Mouse (Mus musculus) limb, embryonic 12.5 days (tissue): ENCODE results near the gene Pkm. TPM values are rescaled to one million over a fixed set of nuclear protein-coding genes. Genes with fewer than 3 reads are reported as not detected.
A peak's percentile ranks its signal among the peaks of the same experiment; 100 is the strongest.

ENCODE experiments used
- ATAC-seq: fragments of 200-750 bp; cut with Nextera tagmentation; 2 replicates; pipeline ENCODE4 v1.8.0; 2017; ENCODE audit warnings: low read depth, moderate TSS enrichment; ENCODE audit not compliant: insufficient number of reproducible peaks, insufficient read depth, low FRiP score, low TSS enrichment
- H3K27ac ChIP-seq: fragments of 300-500 bp; sonication (generic); 2 replicates; pipeline ENCODE4 v1.5.1; 2016; ENCODE audit warnings: mild to moderate bottlenecking, moderate library complexity
- H3K27me3 ChIP-seq: fragments of 300-500 bp; sonication (generic); 2 replicates; pipeline ENCODE4 v1.6.1; 2016; ENCODE audit warnings: mild to moderate bottlenecking, moderate library complexity
- H3K36me3 ChIP-seq: fragments of 300-500 bp; sonication (generic); 2 replicates; pipeline ENCODE4 v1.6.1; 2016; ENCODE audit warnings: mild to moderate bottlenecking, moderate library complexity
- H3K4me1 ChIP-seq: fragments of 300-500 bp; sonication (generic); replicated peaks from 2 replicates; pipeline ENCODE4 v1.6.1; 2016
- H3K4me2 ChIP-seq: fragments of 300-500 bp; sonication (generic); 2 replicates; pipeline ENCODE4 v1.6.1; 2016; ENCODE audit warnings: mild to moderate bottlenecking, moderate library complexity
- H3K4me3 ChIP-seq: fragments of 300-500 bp; sonication (generic); replicated peaks from 2 replicates; pipeline ENCODE4 v1.5.1; 2016; ENCODE audit warnings: mild to moderate bottlenecking
- H3K9ac ChIP-seq: fragments of 300-500 bp; sonication (generic); replicated peaks from 2 replicates; pipeline ENCODE4 v1.6.1; 2016; ENCODE audit warnings: mild to moderate bottlenecking, moderate library complexity
- H3K9me3 ChIP-seq: fragments of 300-500 bp; sonication (generic); 2 replicates; pipeline ENCODE4 v1.6.1; 2016; ENCODE audit warnings: mild to moderate bottlenecking, moderate library complexity
- WGBS: fragments of 180-500 bp; shearing (Covaris S2); methylation state at CpG from one replicate; pipeline ENCODE4 v1.1.7; 2016; 5-methylcytosine and 5-hydroxymethylcytosine counted together
- polyA plus RNA-seq: library from polyadenylated mRNA; unstranded; fragments of >200 nt; fragmentation: Nextera tagmentation; extraction: Ambion mirVana; gene quantifications from 2 replicates; pipeline ENCODE4 v1.2.1, GENCODE M21; 2016

Pkm gene
- polyA plus RNA-seq, 1 experiment from 2014 or later: 1,668 TPM

DNA sequence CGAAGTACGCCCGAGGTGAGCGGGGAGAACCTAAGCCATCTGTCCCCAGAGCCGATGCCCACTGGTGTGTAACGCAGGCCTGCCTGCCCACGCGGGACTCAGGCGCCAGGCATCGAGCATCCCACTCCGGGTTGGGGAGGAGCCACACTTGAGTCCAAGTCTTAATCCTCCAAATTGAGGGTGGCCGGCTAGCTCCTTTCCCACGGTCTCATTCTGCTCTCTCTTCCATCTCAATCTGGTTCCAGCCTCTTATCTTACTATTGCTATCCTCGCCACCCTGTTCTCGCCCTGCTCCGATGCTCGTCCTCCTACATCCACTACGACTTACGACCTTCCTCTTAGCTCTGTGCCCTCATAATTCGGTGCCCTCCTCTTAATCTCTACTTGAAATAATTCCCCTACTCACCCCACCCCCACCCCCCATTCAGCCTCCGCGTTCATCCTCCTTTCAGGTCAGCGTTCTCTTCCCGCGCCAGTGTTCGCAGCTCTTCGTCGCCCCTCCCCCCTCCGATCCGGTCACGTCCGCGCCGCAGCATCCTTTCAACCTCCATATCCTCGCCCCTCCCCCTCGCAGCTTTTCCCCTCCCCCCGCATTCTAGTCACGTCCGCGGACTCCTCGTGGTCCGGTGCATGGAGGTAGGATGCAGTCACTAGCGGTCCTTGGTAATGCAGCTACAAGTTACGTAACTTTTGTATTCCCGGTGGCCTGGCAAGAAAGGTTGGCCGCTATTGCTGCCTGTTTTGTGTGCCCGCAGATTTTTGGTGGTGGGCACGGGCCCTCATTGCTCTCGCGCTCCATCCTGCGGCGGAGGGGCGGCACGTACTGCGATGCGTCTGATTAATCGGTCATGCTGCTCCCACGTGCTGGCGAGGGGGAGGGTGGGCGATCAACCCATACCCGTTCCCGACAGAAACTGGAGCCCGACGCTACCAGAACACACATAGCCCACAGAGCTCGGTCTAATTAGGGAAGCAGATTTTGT, 758 bp downstream of the Pkm start:
- peak overlapping the region; percentile 97 for H3K27ac ChIP-seq
- peaks cover 23% of the 10 kb centered on the region for H3K36me3 ChIP-seq
- ATAC-seq: peak; percentile 10; the same call in 1 of the 2 replicates
- WGBS: under 1% methylated on average over 65 of the region's 65 CpGs
- peaks cover 39% of the 10 kb centered on the region for H3K4me1 ChIP-seq
- no peaks in the 10 kb centered on the region for H3K9me3 ChIP-seq
- no peaks in the 10 kb centered on the region for H3K27me3 ChIP-seq
- peak overlapping the region; percentile 81 for H3K4me2 ChIP-seq
- peak overlapping the region; percentile 86 for H3K4me3 ChIP-seq
- peak overlapping the region; percentile 88 for H3K9ac ChIP-seq

DNA sequence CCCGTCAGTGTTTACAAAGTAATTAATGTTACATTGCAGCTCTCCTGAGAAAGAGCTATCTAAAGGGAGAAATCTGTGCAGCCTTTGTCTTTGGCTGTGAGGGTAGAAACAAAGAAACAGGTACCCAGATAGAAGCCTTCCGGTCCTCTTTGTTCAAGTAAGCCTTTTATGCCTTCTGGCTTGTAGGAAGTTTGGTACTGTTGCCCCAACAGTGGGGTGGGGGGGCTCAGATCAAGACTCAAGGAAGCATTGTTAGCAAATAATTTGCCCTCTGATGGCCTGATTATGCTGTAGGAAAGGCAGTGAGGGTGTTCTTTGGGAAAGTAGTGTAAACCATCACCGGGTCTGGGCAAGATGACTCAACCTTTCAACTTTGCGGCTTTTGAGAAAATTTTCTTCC, 2.0 kb downstream of the Pkm start:
- peak overlapping the region; percentile 86 for H3K4me3 ChIP-seq
- H3K4me1 ChIP-seq: peaks cover 41% of the 10 kb centered on the region
- WGBS: 3% methylated on average over 4 of the region's 4 CpGs
- peaks cover 33% of the 10 kb centered on the region for H3K36me3 ChIP-seq
- peak overlapping the region; percentile 88 for H3K9ac ChIP-seq
- ATAC-seq: no peak
- no peaks in the 10 kb centered on the region for H3K27me3 ChIP-seq
- peak overlapping the region; percentile 81 for H3K4me2 ChIP-seq
- no peaks in the 10 kb centered on the region for H3K9me3 ChIP-seq
- H3K27ac ChIP-seq: peak overlapping the region; percentile 97

DNA sequence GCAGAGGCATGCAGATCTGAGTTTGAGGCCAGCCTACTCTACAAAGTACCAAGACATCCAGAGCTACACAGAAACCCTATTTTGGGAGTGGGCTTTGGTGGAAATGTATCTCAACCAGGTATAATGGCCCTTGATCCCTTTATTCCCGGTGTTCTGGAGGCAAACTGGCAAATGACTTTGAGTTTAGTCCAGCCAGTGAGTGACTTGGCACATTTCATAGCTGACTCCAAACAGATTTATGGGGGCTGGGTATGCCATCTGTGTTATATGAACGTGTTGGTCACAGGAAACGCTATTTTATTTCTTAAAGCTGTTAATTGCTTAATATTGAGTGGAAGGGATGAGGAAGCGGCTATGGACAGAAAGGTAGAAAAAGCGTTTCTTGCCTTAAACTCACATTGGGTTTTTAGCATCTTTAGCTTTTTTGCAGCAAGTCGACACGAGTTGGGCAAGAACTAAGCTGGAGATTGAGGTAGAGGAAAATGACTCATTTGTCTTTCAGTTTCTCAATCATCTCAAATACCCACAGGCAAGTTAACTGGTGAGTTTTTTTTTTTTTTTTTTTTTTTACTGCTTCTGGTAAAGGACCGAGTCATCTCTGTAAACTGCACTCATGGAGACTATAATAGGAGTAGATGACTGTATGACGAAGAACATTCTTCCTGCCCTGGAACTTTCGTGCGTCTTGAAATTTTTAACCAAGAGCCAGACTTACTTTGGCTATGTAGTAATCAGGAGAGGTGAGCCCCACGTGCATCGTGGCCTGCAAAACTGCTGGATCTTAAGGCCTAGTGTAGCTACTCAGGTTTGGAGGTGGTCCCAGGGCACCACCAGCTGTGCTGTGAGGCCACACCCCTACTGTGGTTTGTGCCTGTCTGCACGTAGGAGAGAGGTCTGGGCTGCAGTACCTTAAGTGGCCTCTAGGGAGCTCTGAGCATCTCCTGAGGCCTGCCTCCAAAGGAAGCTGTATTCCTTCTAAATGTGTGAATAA, 3.2 kb downstream of the Pkm start:
- H3K9ac ChIP-seq: peak overlapping the region; percentile 88; the same call in 1 of the 2 replicates
- WGBS: 23% methylated on average over 14 of the region's 14 CpGs
- H3K9me3 ChIP-seq: no peaks in the 10 kb centered on the region
- ATAC-seq: no peak
- peak overlapping the region; percentile 86 for H3K4me3 ChIP-seq
- peaks cover 45% of the 10 kb centered on the region for H3K36me3 ChIP-seq
- H3K27me3 ChIP-seq: no peaks in the 10 kb centered on the region
- peak overlapping the region; percentile 81 for H3K4me2 ChIP-seq
- H3K27ac ChIP-seq: peak overlapping the region; percentile 51
- H3K4me1 ChIP-seq: peaks cover 44% of the 10 kb centered on the region

DNA sequence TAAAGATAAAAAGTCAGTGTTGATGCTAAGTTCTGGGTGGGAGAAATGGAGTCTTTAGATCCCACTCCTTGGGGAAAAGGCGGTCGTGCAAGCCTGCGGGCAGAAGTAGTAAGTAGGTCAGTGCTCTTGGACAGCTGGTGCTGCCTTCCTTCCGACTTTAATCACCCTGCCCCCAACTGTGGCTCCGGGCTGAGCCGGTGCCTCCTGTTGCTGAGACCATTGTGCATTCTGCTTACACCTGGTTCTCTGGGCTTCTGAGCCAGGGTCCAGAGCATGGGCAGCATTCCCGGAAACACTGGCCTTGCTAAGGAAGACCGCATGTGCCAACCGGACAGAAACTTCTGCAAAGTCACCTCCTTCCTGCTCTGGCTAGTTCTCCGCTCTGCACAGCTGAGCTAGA, 4.3 kb downstream of the Pkm start:
- Histone ChIP-seq H3K36me3 (peaks cover 56% of the 10 kb centered on the region), H3K4me3 (no peak overlapping the region), H3K4me1 (peaks cover 44% of the 10 kb centered on the region), H3K27ac (0 out of 2 replicates have a peak overlapping the region, but pooled peaks have one; percentile 24), H3K9me3 (no peaks in the 10 kb centered on the region), H3K9ac (no peak overlapping the region), H3K27me3 (no peaks in the 10 kb centered on the region), H3K4me2 (peak overlapping the region; percentile 81)
- 61% methylated on average over 10 of the region's 10 CpGs for WGBS
- no peak for ATAC-seq

GRCm38 (mm10) chr9:59661298-59661975, 5.3 kb downstream of the Pkm start:
- no peak overlapping the region for H3K4me2 ChIP-seq
- no peak overlapping the region for H3K27ac ChIP-seq
- peaks cover 44% of the 10 kb centered on the region for H3K4me1 ChIP-seq
- no peak overlapping the region for H3K4me3 ChIP-seq
- peaks cover 66% of the 10 kb centered on the region for H3K36me3 ChIP-seq
- H3K27me3 ChIP-seq: no peaks in the 10 kb centered on the region
- WGBS: 67% methylated on average over 6 of the region's 6 CpGs
- ATAC-seq: no peak
- no peaks in the 10 kb centered on the region for H3K9me3 ChIP-seq
- peak overlapping the region; percentile 24 for H3K9ac ChIP-seq

DNA sequence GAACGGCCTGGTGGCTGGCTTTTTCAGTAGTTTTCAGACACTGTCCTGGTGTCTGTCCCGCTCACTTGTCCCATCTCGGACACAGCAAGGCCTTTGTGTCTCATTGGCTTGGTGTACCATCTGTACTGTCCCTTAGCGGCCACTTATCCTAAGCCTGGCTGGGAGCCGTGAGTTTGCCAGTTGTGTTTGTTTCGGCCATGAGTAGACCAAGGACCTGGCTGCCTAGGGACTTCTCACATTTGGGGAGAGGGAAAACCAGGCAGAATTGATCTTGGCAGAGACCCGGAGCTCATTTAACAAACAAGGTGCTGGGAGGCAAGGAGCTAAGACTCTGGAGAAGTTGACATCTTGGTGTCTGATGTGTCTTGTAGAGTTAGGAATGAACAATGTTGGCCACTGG, 7.1 kb downstream of the Pkm start:
- Histone ChIP-seq H3K36me3 (peaks cover 84% of the 10 kb centered on the region), H3K9ac (no peak overlapping the region)

DNA sequence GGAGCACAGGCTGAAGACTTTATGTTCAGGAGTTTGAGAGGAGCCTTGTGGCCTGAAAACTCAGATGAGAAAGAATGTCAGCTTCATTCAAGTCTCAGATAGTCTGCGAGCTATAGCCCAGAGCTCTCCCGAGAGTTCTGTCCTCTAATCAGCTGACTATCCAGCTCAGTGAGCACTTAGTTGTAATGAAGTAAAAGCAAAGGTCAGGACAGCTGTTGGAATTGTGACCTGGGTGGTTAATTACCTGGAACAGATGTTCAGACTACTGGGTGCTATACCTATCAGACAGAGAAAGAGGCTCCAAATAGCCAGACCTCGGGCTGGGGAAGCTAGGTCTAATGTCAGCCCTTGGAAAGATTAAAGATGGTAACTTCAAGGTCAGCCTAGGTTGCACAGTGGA, 7.8 kb downstream of the Pkm start:
- Histone ChIP-seq H3K27me3 (no peaks in the 10 kb centered on the region), H3K9me3 (no peaks in the 10 kb centered on the region), H3K9ac (no peak overlapping the region), H3K4me3 (no peak overlapping the region), H3K36me3 (peaks cover 92% of the 10 kb centered on the region), H3K4me1 (peaks cover 34% of the 10 kb centered on the region), H3K27ac (no peak overlapping the region), H3K4me2 (no peak overlapping the region)
- 66% methylated on average over 3 of the region's 3 CpGs for WGBS
- no peak for ATAC-seq

More for the DNA sequence above, 7.1 kb downstream of the Pkm start:
- WGBS: 81% methylated on average over 7 of the region's 7 CpGs
- H3K27me3 ChIP-seq: no peaks in the 10 kb centered on the region
- H3K4me1 ChIP-seq: peaks cover 42% of the 10 kb centered on the region
- no peak overlapping the region for H3K27ac ChIP-seq
- ATAC-seq: no peak
- H3K4me2 ChIP-seq: no peak overlapping the region
- H3K9me3 ChIP-seq: no peaks in the 10 kb centered on the region
- no peak overlapping the region for H3K4me3 ChIP-seq

- no peak overlapping the region for H3K27ac ChIP-seq
- 92% methylated on average over 4 of the region's 4 CpGs for WGBS
- no peak overlapping the region for H3K4me3 ChIP-seq
- no peaks in the 10 kb centered on the region for H3K27me3 ChIP-seq
- no peak for ATAC-seq
- H3K9me3 ChIP-seq: no peaks in the 10 kb centered on the region
- peaks cover 26% of the 10 kb centered on the region for H3K4me1 ChIP-seq
- peaks cover 97% of the 10 kb centered on the region for H3K36me3 ChIP-seq
- H3K9ac ChIP-seq: no peak overlapping the region
- H3K4me2 ChIP-seq: no peak overlapping the region
Measured at GRCm38 (mm10) chr9:59664664-59665256, 8.6 kb downstream of the Pkm start.

- no peak overlapping the region for H3K27ac ChIP-seq
- no peak overlapping the region for H3K4me3 ChIP-seq
- H3K36me3 ChIP-seq: peaks cover 98% of the 10 kb centered on the region
- no peak overlapping the region for H3K9ac ChIP-seq
- WGBS: 91% methylated on average over 8 of the region's 8 CpGs
- H3K4me2 ChIP-seq: no peak overlapping the region
- peaks cover 14% of the 10 kb centered on the region for H3K4me1 ChIP-seq
- no peak for ATAC-seq
- no peaks in the 10 kb centered on the region for H3K27me3 ChIP-seq
- no peaks in the 10 kb centered on the region for H3K9me3 ChIP-seq
Measured at GRCm38 (mm10) chr9:59666016-59666415, 9.8 kb downstream of the Pkm start.

- Histone ChIP-seq H3K9me3 (no peaks in the 10 kb centered on the region), H3K4me1 (peaks cover 6% of the 10 kb centered on the region), H3K4me2 (no peak overlapping the region), H3K4me3 (no peak overlapping the region), H3K27me3 (no peaks in the 10 kb centered on the region), H3K9ac (no peak overlapping the region), H3K27ac (no peak overlapping the region), H3K36me3 (peaks cover 98% of the 10 kb centered on the region)
- WGBS: 87% methylated on average over 1 of the region's 1 CpGs
- no peak for ATAC-seq
Measured at GRCm38 (mm10) chr9:59666813-59667212, 10.6 kb downstream of the Pkm start.
